Mouse (Mus musculus) liver, postnatal 0 days (tissue): ENCODE data around the gene Actb.

Experiments
- CTCF ChIP-seq: sonication (generic); IDR thresholded peaks from 2 replicates; pipeline ENCODE4 v1.5.1; 2016; ENCODE audit warnings: antibody characterized with exemption, low read depth
- EP300 ChIP-seq: IDR thresholded peaks from 2 replicates; pipeline ENCODE4 v1.6.1; 2016; ENCODE audit warnings: antibody characterized with exemption, low read depth, mild to moderate bottlenecking

- no peak for TF ChIP-seq CTCF
- no peak for TF ChIP-seq EP300
These were observed 4.6 kb downstream of the Actb start for GRCm38 (mm10) chr5:142901846-142902505.
